Mouse (Mus musculus) lung, adult 2 months (tissue): Measurements from ENCODE around the gene Aox3. TPM values are rescaled to one million over a fixed set of nuclear protein-coding genes. Genes with fewer than 3 reads are reported as not detected.

Source experiments
- DNase-seq: peaks from one replicate; pipeline ENCODE4 v3.0.0; 2022
- H3K4me1 ChIP-seq: fragments of 200-500 bp; 2 replicates; pipeline ENCODE4 v1.6.1; 2011; ENCODE audit warnings: low read length; ENCODE audit not compliant: control insufficient read depth, insufficient read depth
- H3K4me3 ChIP-seq: fragments of 200-500 bp; replicated peaks from 2 replicates; pipeline ENCODE3; 2011; ENCODE audit warnings: low read depth, mild to moderate bottlenecking, control low read depth, low read length; ENCODE audit errors: extremely low read depth
- CTCF ChIP-seq: fragments of 200-500 bp; IDR thresholded peaks from 2 replicates; pipeline ENCODE4 v1.5.1; 2011; ENCODE audit warnings: mild to moderate bottlenecking, low read length, control low read depth; ENCODE audit not compliant: insufficient read depth
- POLR2A ChIP-seq: fragments of 200-500 bp; IDR thresholded peaks from 2 replicates; pipeline ENCODE4 v1.6.1; 2011; ENCODE audit warnings: low read depth, mild to moderate bottlenecking, control low read depth, low read length, borderline replicate concordance; ENCODE audit errors: extremely low read depth
- WGBS: fragments of 180-500 bp; shearing (Covaris S2); methylation state at CpG from one replicate; pipeline ENCODE4 v1.1.7; 2018; 5-methylcytosine and 5-hydroxymethylcytosine counted together
- polyA plus RNA-seq: library from polyadenylated mRNA; depleted of rRNA; stranded (reverse); fragments of >200 nt; gene quantifications from 2 replicates; pipeline ENCODE4 v1.2.3, GENCODE M21; 2012

Gene Aox3
- polyA plus RNA-seq, 1 experiment, result 41.6 TPM

GRCm38 (mm10) chr1:58118231-58118630 lies 5.3 kb downstream of the Aox3 start:
- no peak overlapping the region for H3K4me3 ChIP-seq
- TF ChIP-seq POLR2A, result no peak
- no peak for TF ChIP-seq CTCF
- DNase-seq, result no peak
- no peaks in the 10 kb centered on the region; the same call in 1 of the 2 replicates for H3K4me1 ChIP-seq
- WGBS, result 73% methylated on average over 3 of the region's 3 CpGs

GRCm38 (mm10) chr1:58124901-58125300 lies 12.0 kb downstream of the Aox3 start:
- TF ChIP-seq POLR2A (no peak), CTCF (no peak)
- WGBS, result 82% methylated on average over 8 of the region's 8 CpGs

GRCm38 (mm10) chr1:58137891-58138290 lies 25.0 kb downstream of the Aox3 start:
- TF ChIP-seq CTCF (no peak), POLR2A (no peak)
- DNase-seq, result no peak
- H3K4me3 ChIP-seq, result no peak overlapping the region
- no peaks in the 10 kb centered on the region for H3K4me1 ChIP-seq

More at GRCm38 (mm10) chr1:58124901-58125300, 12.0 kb downstream of the Aox3 start:
- Histone ChIP-seq H3K4me3 (no peak overlapping the region), H3K4me1 (no peaks in the 10 kb centered on the region)
- no peak for DNase-seq

GRCm38 (mm10) chr1:58138986-58139385 lies 26.1 kb downstream of the Aox3 start:
- no peaks in the 10 kb centered on the region for H3K4me1 ChIP-seq
- DNase-seq, result no peak
- no peak for TF ChIP-seq POLR2A
- TF ChIP-seq CTCF, result no peak
- H3K4me3 ChIP-seq, result no peak overlapping the region
- 90% methylated on average over 9 of the region's 9 CpGs for WGBS

GRCm38 (mm10) chr1:58140607-58141006 lies 27.7 kb downstream of the Aox3 start:
- DNase-seq, result no peak
- no peak overlapping the region for H3K4me3 ChIP-seq
- WGBS, result 82% methylated on average over 5 of the region's 5 CpGs
- H3K4me1 ChIP-seq, result no peaks in the 10 kb centered on the region
- TF ChIP-seq POLR2A (no peak), CTCF (no peak)

- no peak overlapping the region for H3K4me3 ChIP-seq
- no peak for DNase-seq
- H3K4me1 ChIP-seq, result no peaks in the 10 kb centered on the region
- WGBS, result 27% methylated on average over 10 of the region's 10 CpGs
- no peak for TF ChIP-seq CTCF
- no peak for TF ChIP-seq POLR2A
These were observed 31.6 kb downstream of the Aox3 start for GRCm38 (mm10) chr1:58144384-58145069.

- Histone ChIP-seq H3K4me1 (no peaks in the 10 kb centered on the region), H3K4me3 (no peak overlapping the region)
- DNase-seq, result no peak
- no peak for TF ChIP-seq CTCF
- TF ChIP-seq POLR2A, result no peak
- WGBS, result 82% methylated on average over 10 of the region's 10 CpGs
These were observed 33.1 kb downstream of the Aox3 start for GRCm38 (mm10) chr1:58146026-58146425.

- 68% methylated on average over 6 of the region's 6 CpGs for WGBS
These were observed 34.8 kb downstream of the Aox3 start for GRCm38 (mm10) chr1:58147776-58148175.

GRCm38 (mm10) chr1:58152247-58152646 lies 39.3 kb downstream of the Aox3 start:
- no peak for TF ChIP-seq POLR2A
- WGBS, result 69% methylated on average over 8 of the region's 8 CpGs
- no peak overlapping the region for H3K4me3 ChIP-seq
- H3K4me1 ChIP-seq, result no peaks in the 10 kb centered on the region
- DNase-seq, result no peak

More at GRCm38 (mm10) chr1:58147776-58148175, 34.8 kb downstream of the Aox3 start:
- Histone ChIP-seq H3K4me1 (no peaks in the 10 kb centered on the region), H3K4me3 (no peak overlapping the region)
- DNase-seq, result no peak
- TF ChIP-seq POLR2A (no peak), CTCF (no peak)

GRCm38 (mm10) chr1:58156747-58157146 lies 43.8 kb downstream of the Aox3 start:
- peak; percentile 17 for DNase-seq
- H3K4me1 ChIP-seq, result no peaks in the 10 kb centered on the region
- H3K4me3 ChIP-seq, result no peak overlapping the region
- TF ChIP-seq CTCF (peak; percentile 69), POLR2A (no peak)
- WGBS, result 55% methylated on average over 5 of the region's 5 CpGs
